Mouse (Mus musculus): ENCODE data around the gene Nol11. TPM values are rescaled to one million over a fixed set of nuclear protein-coding genes. Genes with fewer than 3 reads are reported as not detected.
"Not testable (repeated sequence)": the region's sequence is repeated elsewhere in the genome, so short reads cannot be mapped to it uniquely, and the experiment has no call there.

The Nol11 gene
- total RNA-seq, 2 experiments from 2014 or later: 13.6 to 15.4 TPM

DNA sequence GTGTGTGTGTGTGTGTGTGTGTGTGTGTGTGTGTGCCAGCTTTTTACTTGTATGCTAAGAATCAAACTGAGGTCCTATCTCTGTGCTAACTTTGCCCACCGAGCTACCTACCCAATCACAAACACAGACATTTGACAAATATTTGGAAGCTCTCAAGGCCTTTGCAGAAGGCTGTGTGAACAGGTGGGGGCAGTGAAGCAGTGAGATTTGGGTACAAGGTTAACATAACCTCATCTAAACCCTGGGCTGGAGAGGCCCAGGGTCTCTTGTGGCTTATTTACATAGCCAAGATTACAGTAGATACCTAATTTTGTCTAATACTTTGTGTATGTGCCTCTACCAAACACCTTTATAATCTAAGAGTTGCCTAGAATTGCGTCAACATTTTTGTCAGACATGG, 46.8 kb downstream of the Nol11 start:
- DNase-seq: no peak
- intact Hi-C loops (cut with DNase I): no loop called here

GRCm38 (mm10) chr11:107140756-107141155, 48.4 kb downstream of the Nol11 start:
- no peak for TF ChIP-seq CTCF (IDR thresholded peaks at IDR 0.05)
- Histone ChIP-seq H3K4me3 (no peak overlapping the region), H3K27ac (no peak overlapping the region)
- intact Hi-C loops (cut with DNase I): no loop called here
- no peak for DNase-seq

More for the DNA sequence above, 46.8 kb downstream of the Nol11 start:
- H3K4me3 ChIP-seq: no peak overlapping the region
- TF ChIP-seq CTCF (IDR thresholded peaks at IDR 0.05): no peak
- no peak overlapping the region for H3K27ac ChIP-seq

DNA sequence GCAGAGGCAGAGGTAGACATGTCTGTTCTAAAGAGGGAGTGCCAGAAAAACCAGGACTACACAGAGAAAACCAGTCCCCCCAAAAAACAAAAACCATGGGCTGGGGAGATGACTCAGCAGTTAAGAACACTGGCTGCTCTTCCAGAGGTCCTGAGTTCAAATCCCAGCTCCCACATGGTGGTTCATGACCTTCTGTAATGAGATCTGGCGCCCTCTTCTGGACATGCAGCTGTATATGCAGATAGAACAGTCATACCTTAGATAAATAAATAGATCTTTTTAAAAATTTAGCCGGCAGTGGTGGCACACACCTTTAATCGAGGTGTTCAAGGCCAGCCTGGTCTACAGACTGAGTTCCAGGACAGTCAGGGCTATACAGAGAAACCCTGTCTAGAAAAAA, 50.5 kb downstream of the Nol11 start:
- TF ChIP-seq CTCF (IDR thresholded peaks at IDR 0.05): peak; percentile 51
- Histone ChIP-seq H3K27ac (no peak overlapping the region), H3K4me3 (no peak overlapping the region)
- intact Hi-C loops (cut with DNase I): no loop called here
- DNase-seq: peak; percentile 28

- Histone ChIP-seq H3K4me3 (no peak overlapping the region), H3K27ac (no peak overlapping the region)
- no peak for DNase-seq
- intact Hi-C loops (cut with DNase I): no loop called here
- no peak for TF ChIP-seq CTCF (IDR thresholded peaks at IDR 0.05)
Measured at GRCm38 (mm10) chr11:107137593-107137992, 51.6 kb downstream of the Nol11 start.

GRCm38 (mm10) chr11:107136458-107136857, 52.7 kb downstream of the Nol11 start:
- H3K4me3 ChIP-seq; intact Hi-C loops (cut with DNase I); H3K27ac ChIP-seq; DNase-seq: not testable (repeated sequence)

DNA sequence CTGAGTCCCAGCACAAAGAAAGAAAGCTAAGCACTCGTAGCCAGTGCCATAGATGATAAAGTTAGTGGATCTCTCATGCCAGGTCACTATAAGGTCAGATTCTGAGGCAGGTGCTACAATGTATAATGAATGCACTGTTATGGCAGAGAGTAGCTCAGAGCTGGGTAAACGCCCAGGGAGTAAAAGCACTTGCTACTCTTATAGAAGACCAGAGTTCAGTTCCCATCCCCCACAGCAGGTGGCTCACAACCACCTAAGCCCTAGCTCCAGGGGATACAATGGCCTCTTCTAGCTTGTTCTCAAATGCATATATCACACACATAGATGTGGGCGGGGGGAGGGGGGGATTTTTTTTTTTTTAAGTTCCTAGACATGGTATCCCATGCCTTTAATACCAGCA, 53.4 kb downstream of the Nol11 start:
- TF ChIP-seq CTCF (IDR thresholded peaks at IDR 0.05): no peak
- Histone ChIP-seq H3K27ac (no peak overlapping the region), H3K4me3 (no peak overlapping the region)
- intact Hi-C loops (cut with DNase I): no loop called here
- no peak for DNase-seq

- peak overlapping the region; percentile 94 for H3K4me3 ChIP-seq
- intact Hi-C loops (cut with DNase I): loop anchor here (5.0 kb wide), 1 partner anchor 35 kb away; no protein-coding TSS in a partner anchor
- H3K27ac ChIP-seq: peak overlapping the region; percentile 94
- TF ChIP-seq CTCF (IDR thresholded peaks at IDR 0.05): no peak
- DNase-seq: no peak
Measured at GRCm38 (mm10) chr11:107132426-107132825, 56.8 kb downstream of the Nol11 start.

- TF ChIP-seq CTCF (IDR thresholded peaks at IDR 0.05): peak; percentile 95
- DNase-seq: peak; percentile 96
- Histone ChIP-seq H3K4me3 (peak within 1 kb of the TSS; percentile 94), H3K27ac (peak within 1 kb of the TSS; percentile 94)
- intact Hi-C loops (cut with DNase I): loop anchor here (2.0 to 5.0 kb wide), 2 partner anchors 19 to 35 kb away; no protein-coding TSS in a partner anchor
Measured at GRCm38 (mm10) chr11:107131749-107132421, 57.3 kb downstream of the Nol11 start, which contains the start of gene Bptf. Gene Bptf (minus strand): TSS chr11:107132127.

- Histone ChIP-seq H3K27ac (peak overlapping the region; percentile 94), H3K4me3 (peak overlapping the region; percentile 94)
- intact Hi-C loops (cut with DNase I): loop anchor here (2.0 to 5.0 kb wide), 2 partner anchors 18 to 34 kb away; no protein-coding TSS in a partner anchor
- DNase-seq: peak; percentile 80
- no peak for TF ChIP-seq CTCF (IDR thresholded peaks at IDR 0.05)
Measured at GRCm38 (mm10) chr11:107130879-107131748, 58.1 kb downstream of the Nol11 start.

- DNase-seq: no peak
- TF ChIP-seq CTCF (IDR thresholded peaks at IDR 0.05): no peak
- Histone ChIP-seq H3K4me3 (peak overlapping the region; percentile 94), H3K27ac (peak overlapping the region; percentile 94)
- intact Hi-C loops (cut with DNase I): loop anchor here (2.0 to 5.0 kb wide), 2 partner anchors 18 to 33 kb away; no protein-coding TSS in a partner anchor
Measured at GRCm38 (mm10) chr11:107130221-107130788, 58.9 kb downstream of the Nol11 start.

- no peak for DNase-seq
- no peak for TF ChIP-seq CTCF (IDR thresholded peaks at IDR 0.05)
- intact Hi-C loops (cut with DNase I): loop anchor here (2.0 to 5.0 kb wide), 2 partner anchors 17 to 32 kb away; no protein-coding TSS in a partner anchor
- peak overlapping the region; percentile 94 for H3K4me3 ChIP-seq
- 0 out of 2 replicates have a peak overlapping the region, but pooled peaks have one; percentile 28 for H3K27ac ChIP-seq
Measured at GRCm38 (mm10) chr11:107129641-107130040, 59.5 kb downstream of the Nol11 start.

DNA sequence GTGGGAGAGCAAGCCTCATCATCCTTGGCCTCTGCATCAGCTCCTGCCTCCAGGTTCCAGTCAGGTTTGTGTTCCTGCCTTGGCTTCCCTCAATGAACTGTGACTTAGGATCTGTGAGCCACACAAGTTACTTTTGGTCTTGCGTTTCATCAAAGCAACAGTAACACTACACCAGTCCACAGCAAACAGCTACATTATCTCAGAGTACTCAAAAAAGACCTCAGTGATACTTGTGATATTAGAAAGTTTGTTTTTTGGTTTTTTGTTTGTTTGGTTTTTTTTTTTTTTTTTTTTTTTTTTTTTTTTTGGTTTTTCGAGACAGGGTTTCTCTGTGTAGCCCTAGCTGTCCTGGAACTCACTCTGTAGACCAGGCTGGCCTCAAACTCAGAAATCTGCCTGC, 62.5 kb downstream of the Nol11 start:
- DNase-seq; H3K27ac ChIP-seq; H3K4me3 ChIP-seq; intact Hi-C loops (cut with DNase I): not testable (repeated sequence)

Data from gastrocnemius, adult 2 months (tissue).